Mouse (Mus musculus) cerebral cortex, adult 2 months (tissue): ENCODE results near the gene Unc5c.

ENCODE experiments used
- WGBS: fragments of 180-500 bp; shearing (Covaris S2); methylation state at CpG from one replicate; pipeline ENCODE4 v1.1.7; 2018; 5-methylcytosine and 5-hydroxymethylcytosine counted together

Gene Unc5c

GRCm38 (mm10) chr3:141511253-141512038 is 46.4 kb downstream of the Unc5c start:
- 64% methylated on average over 5 of the region's 5 CpGs for WGBS

GRCm38 (mm10) chr3:141533861-141534260 is 68.8 kb downstream of the Unc5c start:
- 88% methylated on average over 5 of the region's 5 CpGs for WGBS

- 84% methylated on average over 5 of the region's 5 CpGs for WGBS
Observed at GRCm38 (mm10) chr3:141536857-141537256, 71.8 kb downstream of the Unc5c start.

- WGBS: 100% methylated on average over 1 of the region's 1 CpGs
Observed at GRCm38 (mm10) chr3:141538120-141538519, 73.1 kb downstream of the Unc5c start.

- 75% methylated on average over 7 of the region's 7 CpGs for WGBS
Observed at GRCm38 (mm10) chr3:141540749-141541148, 75.7 kb downstream of the Unc5c start.

GRCm38 (mm10) chr3:141547341-141547814 is 82.4 kb downstream of the Unc5c start:
- WGBS: 63% methylated on average over 5 of the region's 5 CpGs

- 51% methylated on average over 3 of the region's 3 CpGs for WGBS
Observed at GRCm38 (mm10) chr3:141549661-141550060, 84.6 kb downstream of the Unc5c start.

GRCm38 (mm10) chr3:141552960-141553359 is 87.9 kb downstream of the Unc5c start:
- WGBS: 79% methylated on average over 1 of the region's 1 CpGs

GRCm38 (mm10) chr3:141557072-141557471 is 92.1 kb downstream of the Unc5c start:
- 80% methylated on average over 5 of the region's 5 CpGs for WGBS

- WGBS: 65% methylated on average over 6 of the region's 6 CpGs
Observed at GRCm38 (mm10) chr3:141575076-141575688, 110.2 kb downstream of the Unc5c start.

- WGBS: 68% methylated on average over 2 of the region's 2 CpGs
Observed at GRCm38 (mm10) chr3:141577382-141577781, 112.4 kb downstream of the Unc5c start.

- 82% methylated on average over 1 of the region's 1 CpGs for WGBS
Observed at GRCm38 (mm10) chr3:141583180-141583579, 118.2 kb downstream of the Unc5c start.

- WGBS: 69% methylated on average over 4 of the region's 4 CpGs
Observed at GRCm38 (mm10) chr3:141589392-141590012, 124.5 kb downstream of the Unc5c start.

GRCm38 (mm10) chr3:141593249-141593648 is 128.2 kb downstream of the Unc5c start:
- 46% methylated on average over 5 of the region's 5 CpGs for WGBS

- 75% methylated on average over 5 of the region's 5 CpGs for WGBS
Observed at GRCm38 (mm10) chr3:141594120-141594519, 129.1 kb downstream of the Unc5c start.

GRCm38 (mm10) chr3:141595073-141595472 is 130.1 kb downstream of the Unc5c start:
- 58% methylated on average over 3 of the region's 3 CpGs for WGBS

- 76% methylated on average over 3 of the region's 3 CpGs for WGBS
Observed at GRCm38 (mm10) chr3:141596461-141596860, 131.4 kb downstream of the Unc5c start.

GRCm38 (mm10) chr3:141596881-141597280 is 131.9 kb downstream of the Unc5c start:
- WGBS: 73% methylated on average over 1 of the region's 1 CpGs

GRCm38 (mm10) chr3:141597974-141598373 is 133.0 kb downstream of the Unc5c start:
- 58% methylated on average over 2 of the region's 2 CpGs for WGBS

- 76% methylated on average over 2 of the region's 2 CpGs for WGBS
Observed at GRCm38 (mm10) chr3:141598936-141599335, 133.9 kb downstream of the Unc5c start.

GRCm38 (mm10) chr3:141601072-141601549 is 136.1 kb downstream of the Unc5c start:
- 57% methylated on average over 6 of the region's 6 CpGs for WGBS

- 28% methylated on average over 1 of the region's 1 CpGs for WGBS
Observed at GRCm38 (mm10) chr3:141616718-141617117, 151.7 kb downstream of the Unc5c start.
